Mouse (Mus musculus) forebrain, embryonic 14.5 days (tissue): ENCODE results near the gene Ifitm10. TPM values are rescaled to one million over a fixed set of nuclear protein-coding genes. Genes with fewer than 3 reads are reported as not detected.
"Not testable (repeated sequence)": the region's sequence is repeated elsewhere in the genome, so short reads cannot be mapped to it uniquely, and the experiment has no call there.

Source experiments
- ATAC-seq: fragments of 200-750 bp; cut with Nextera tagmentation; 2 replicates; pipeline ENCODE4 v1.8.0; 2017; ENCODE audit warnings: mild to moderate bottlenecking, moderate library complexity
- DNase-seq: peaks from one replicate; pipeline ENCODE4 v3.0.0-alpha.2; 2015; ENCODE audit warnings: low spot score
- H3K27ac ChIP-seq: fragments of 300-500 bp; sonication (generic); 2 replicates; pipeline ENCODE4 v1.5.1; 2014; ENCODE audit warnings: low read depth, mild to moderate bottlenecking, control low read depth, low read length, moderate library complexity
- H3K27me3 ChIP-seq: fragments of 300-500 bp; sonication (generic); replicated peaks from 2 replicates; pipeline ENCODE4 v1.6.1; 2014; ENCODE audit warnings: low read length, control low read depth, mixed read lengths; ENCODE audit not compliant: control insufficient read depth, insufficient read depth
- H3K36me3 ChIP-seq: fragments of 300-500 bp; sonication (generic); 2 replicates; pipeline ENCODE4 v1.6.1; 2014; ENCODE audit warnings: low read length, control low read depth; ENCODE audit not compliant: control insufficient read depth, insufficient read depth
- H3K4me1 ChIP-seq: fragments of 300-500 bp; sonication (generic); 2 replicates; pipeline ENCODE4 v1.6.1; 2014; ENCODE audit warnings: antibody characterized with exemption, low read length, control low read depth; ENCODE audit not compliant: control insufficient read depth, insufficient read depth
- H3K4me2 ChIP-seq: fragments of 300-500 bp; sonication (generic); 2 replicates; pipeline ENCODE4 v1.6.1; 2014; ENCODE audit warnings: mild to moderate bottlenecking, control low read depth, low read length
- H3K4me3 ChIP-seq: fragments of 300-500 bp; sonication (generic); 2 replicates; pipeline ENCODE4 v1.5.1; 2014; ENCODE audit warnings: low read depth, low read length, control low read depth
- H3K9ac ChIP-seq: fragments of 300-500 bp; sonication (generic); 2 replicates; pipeline ENCODE4 v1.6.1; 2014; ENCODE audit warnings: mild to moderate bottlenecking, low read length, control low read depth, moderate library complexity
- H3K9me3 ChIP-seq: fragments of 300-500 bp; sonication (generic); replicated peaks from 2 replicates; pipeline ENCODE4 v1.6.1; 2016; ENCODE audit warnings: low read length, control low read depth, mixed read lengths; ENCODE audit not compliant: control insufficient read depth
- WGBS: fragments of 180-500 bp; shearing (Covaris S2); extraction: QIAGEN DNeasy Blood & Tissue Kit; methylation state at CpG from one replicate; pipeline ENCODE4 v1.1.7; 2014; 5-methylcytosine and 5-hydroxymethylcytosine counted together
- polyA plus RNA-seq: library from polyadenylated mRNA; unstranded; fragments of >200 nt; fragmentation: Nextera tagmentation; extraction: Ambion mirVana; gene quantifications from 2 replicates; pipeline ENCODE4 v1.2.1, GENCODE M21; 2014

Gene Ifitm10
- polyA plus RNA-seq, 1 experiment from 2014 or later, result 1.9 TPM

- Histone ChIP-seq H3K9me3 (no peaks in the 10 kb centered on the region), H3K4me2 (no peak overlapping the region), H3K27ac (no peak overlapping the region), H3K4me3 (no peak overlapping the region), H3K9ac (no peak overlapping the region), H3K36me3 (no peaks in the 10 kb centered on the region), H3K27me3 (no peaks in the 10 kb centered on the region), H3K4me1 (peaks cover 6% of the 10 kb centered on the region)
- DNase-seq (peak; percentile 65), ATAC-seq (peak; percentile 65; the same call in 1 of the 2 replicates)
- WGBS, result 60% methylated on average over 5 of the region's 5 CpGs
These were observed 58.8 kb downstream of the Ifitm10 start for GRCm38 (mm10) chr7:142314600-142315285.

DNA sequence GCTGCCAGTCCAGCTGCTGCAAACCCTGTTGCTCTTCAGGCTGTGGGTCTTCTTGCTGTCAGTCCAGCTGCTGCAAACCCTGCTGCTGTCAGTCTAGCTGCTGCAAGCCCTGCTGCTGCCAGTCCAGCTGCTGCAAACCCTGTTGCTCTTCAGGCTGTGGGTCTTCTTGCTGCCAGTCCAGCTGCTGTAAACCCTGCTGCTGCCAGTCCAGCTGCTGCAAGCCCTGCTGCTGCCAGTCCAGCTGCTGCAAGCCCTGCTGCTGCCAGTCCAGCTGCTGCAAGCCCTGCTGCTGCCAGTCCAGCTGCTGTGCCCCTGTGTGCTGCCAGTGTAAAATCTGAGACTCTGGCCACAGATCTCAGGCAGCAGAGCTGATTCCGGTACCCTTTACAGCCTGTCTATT, 69.6 kb downstream of the Ifitm10 start:
- not testable (repeated sequence) for H3K27me3 ChIP-seq, DNase-seq, ATAC-seq, H3K27ac ChIP-seq, H3K36me3 ChIP-seq, H3K9me3 ChIP-seq, H3K9ac ChIP-seq, H3K4me3 ChIP-seq, H3K4me1 ChIP-seq, H3K4me2 ChIP-seq
- WGBS, result 95% methylated on average over 1 of the region's 1 CpGs

- WGBS, result 72% methylated on average over 3 of the region's 3 CpGs
- Histone ChIP-seq H3K36me3 (no peaks in the 10 kb centered on the region), H3K9me3 (no peaks in the 10 kb centered on the region), H3K9ac (no peak within 1 kb of the TSS), H3K4me2 (no peak within 1 kb of the TSS), H3K27ac (no peak within 1 kb of the TSS), H3K27me3 (0 out of 2 replicates have a peak, but pooled peaks cover 3% of the 10 kb centered on the region), H3K4me1 (no peaks in the 10 kb centered on the region), H3K4me3 (no peak within 1 kb of the TSS)
- ATAC-seq (no peak), DNase-seq (no peak)
These were observed 70.3 kb downstream of the Ifitm10 start, which contains the start of gene Krtap5-4 for GRCm38 (mm10) chr7:142303249-142303648. Krtap5-4 (plus strand) TSS chr7:142303549.

DNA sequence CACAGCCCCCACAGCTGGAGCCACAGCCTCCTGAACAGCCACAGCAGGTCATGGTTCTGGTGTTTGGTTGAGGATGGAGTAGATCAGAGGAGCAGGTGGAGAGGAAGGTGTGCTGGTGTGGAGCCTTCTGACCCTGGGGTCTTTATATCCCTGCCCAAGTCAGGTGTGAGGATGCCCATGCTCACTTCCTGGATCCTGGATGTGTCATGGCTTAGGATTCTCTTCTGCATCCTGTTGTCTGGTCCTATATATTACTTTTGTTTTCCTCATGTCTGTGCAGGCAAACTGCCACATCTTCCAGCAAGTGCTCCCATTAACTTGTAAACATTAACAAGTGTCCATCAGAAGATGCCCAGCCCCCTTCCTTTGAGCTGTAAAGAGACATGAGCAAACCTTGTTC, 76.5 kb downstream of the Ifitm10 start, which contains the start of gene Krtap5-1:
TSS of gene Krtap5-1 (minus strand) at position 101 of the 400 bp plus-strand sequence.
- H3K4me3 ChIP-seq, H3K9me3 ChIP-seq, ATAC-seq, H3K4me1 ChIP-seq, H3K27me3 ChIP-seq, H3K27ac ChIP-seq, H3K36me3 ChIP-seq, DNase-seq, H3K9ac ChIP-seq, H3K4me2 ChIP-seq: not testable (repeated sequence)

DNA sequence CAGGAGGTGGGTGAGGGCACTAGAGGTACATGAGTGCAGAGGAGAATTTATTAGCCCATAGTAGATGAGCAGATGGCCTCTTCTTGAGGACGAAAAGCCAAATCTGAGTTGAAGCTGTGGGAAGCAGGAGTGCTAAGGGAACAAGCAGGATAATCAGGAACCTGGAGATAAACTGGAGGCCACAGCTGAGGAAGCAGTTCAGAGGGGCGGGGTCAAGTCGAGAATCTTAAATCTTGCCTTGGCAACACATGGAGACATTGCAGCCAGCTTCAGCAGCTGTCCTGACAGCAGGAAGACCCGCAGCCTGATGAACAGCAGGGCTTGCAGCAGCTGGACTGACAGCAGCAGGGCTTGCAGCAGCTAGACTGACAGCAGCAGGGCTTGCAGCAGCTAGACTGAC, 77.4 kb downstream of the Ifitm10 start:
- H3K4me1 ChIP-seq, H3K4me3 ChIP-seq, H3K9ac ChIP-seq, H3K4me2 ChIP-seq, ATAC-seq, DNase-seq, H3K36me3 ChIP-seq, H3K27ac ChIP-seq, H3K9me3 ChIP-seq, H3K27me3 ChIP-seq: not testable (repeated sequence)
- WGBS, result 34% methylated on average over 4 of the region's 4 CpGs

DNA sequence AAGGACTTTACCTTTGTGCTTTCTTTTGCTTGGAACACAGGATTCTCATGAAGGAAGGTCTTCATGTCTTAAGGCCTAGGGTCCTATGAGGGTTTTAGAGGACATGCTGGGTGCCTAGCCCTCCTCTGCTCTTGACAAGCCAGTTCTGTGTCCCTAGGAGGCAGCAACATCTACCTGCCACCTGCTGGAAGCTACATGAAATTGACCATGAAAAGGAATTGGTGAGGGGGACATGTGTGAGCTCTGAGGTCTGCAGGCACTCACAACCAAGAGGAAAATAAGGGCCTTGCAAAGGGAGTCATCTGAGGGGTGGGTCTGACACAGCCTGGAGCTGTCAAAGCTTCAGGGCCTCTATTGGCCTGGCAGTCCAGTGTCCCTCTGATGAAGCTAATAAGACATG, 78.1 kb downstream of the Ifitm10 start:
- Histone ChIP-seq H3K27ac (no peak overlapping the region), H3K36me3 (no peaks in the 10 kb centered on the region), H3K9me3 (no peaks in the 10 kb centered on the region), H3K27me3 (no peaks in the 10 kb centered on the region), H3K4me2 (no peak overlapping the region), H3K9ac (no peak overlapping the region), H3K4me3 (no peak overlapping the region), H3K4me1 (no peaks in the 10 kb centered on the region)
- ATAC-seq (no peak), DNase-seq (no peak)

DNA sequence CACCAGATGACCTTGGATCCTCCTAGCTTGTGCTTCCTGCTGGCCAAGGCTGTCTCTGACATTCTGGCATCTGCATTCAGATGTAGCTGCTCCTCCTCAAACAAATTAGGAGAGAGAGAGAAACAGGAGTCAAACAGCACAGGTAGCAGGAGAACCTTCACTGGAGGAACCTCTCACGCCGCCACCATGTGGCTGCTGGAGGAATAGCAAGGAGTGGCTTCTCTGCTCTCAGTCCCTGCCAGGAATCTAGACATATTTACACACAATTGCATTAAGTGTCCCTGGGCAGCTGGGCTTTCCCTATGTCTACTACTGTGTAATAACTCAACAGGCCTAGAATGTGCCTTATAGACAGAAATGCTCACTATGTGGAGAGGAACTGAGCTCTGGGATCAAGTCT, 79.7 kb downstream of the Ifitm10 start:
- H3K4me1 ChIP-seq, H3K4me3 ChIP-seq: not testable (repeated sequence)

DNA sequence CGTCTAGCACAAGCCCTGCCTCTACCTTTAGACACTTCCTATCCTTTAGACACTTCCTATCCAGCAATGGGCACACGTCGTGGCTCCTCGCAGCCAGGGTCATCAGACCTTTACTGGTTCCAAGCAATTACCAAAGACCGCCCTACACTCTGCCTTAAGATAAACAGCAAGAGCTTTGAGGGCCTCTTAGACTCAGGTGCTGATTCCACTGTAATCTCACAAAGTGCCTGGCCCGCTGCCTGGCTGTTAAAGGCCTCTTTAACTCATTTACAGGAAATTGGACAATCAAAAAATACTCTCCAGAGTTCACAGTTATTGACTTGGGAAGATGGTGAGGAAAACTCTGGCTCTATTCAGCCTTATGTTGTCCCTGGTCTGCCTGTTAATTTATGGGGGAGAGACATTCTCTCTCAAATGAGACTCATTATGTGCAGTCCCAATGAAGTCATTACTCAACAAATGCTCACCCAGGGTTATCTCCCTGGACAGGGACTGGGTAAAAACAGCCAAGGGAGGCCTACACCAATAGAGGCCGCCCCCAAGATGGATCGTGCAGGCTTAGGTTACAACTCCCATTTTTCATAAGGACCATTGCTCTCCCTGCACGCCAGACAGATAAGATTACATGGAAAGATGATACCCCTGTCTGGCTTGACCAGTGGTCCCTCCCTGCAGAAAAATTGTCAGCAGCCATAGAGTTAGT, 87.5 kb downstream of the Ifitm10 start:
- not testable (repeated sequence) for DNase-seq, H3K9ac ChIP-seq, H3K4me3 ChIP-seq, H3K9me3 ChIP-seq, H3K27me3 ChIP-seq, H3K36me3 ChIP-seq, H3K4me2 ChIP-seq, ATAC-seq, H3K4me1 ChIP-seq, H3K27ac ChIP-seq
- WGBS, result 82% methylated on average over 9 of the region's 9 CpGs

More for the DNA sequence above, 79.7 kb downstream of the Ifitm10 start:
- not testable (repeated sequence) for H3K27me3 ChIP-seq, H3K4me2 ChIP-seq, H3K27ac ChIP-seq, ATAC-seq, H3K36me3 ChIP-seq, H3K9me3 ChIP-seq, H3K9ac ChIP-seq
- WGBS, result 0% methylated on average over 2 of the region's 2 CpGs
- DNase-seq, result peak; percentile 47
